Mouse (Mus musculus) cerebellum, postnatal 10 days (tissue): ENCODE measurements around the gene Asb12.
"Not testable (repeated sequence)": the region's sequence is repeated elsewhere in the genome, so short reads cannot be mapped to it uniquely, and the experiment has no call there.

ENCODE experiments used
- DNase-seq, 2 experiments: peaks; one replicate each; pipeline ENCODE4 v3.0.0; 2021; ENCODE audit warnings: mixed read lengths in 2 of 2

The Asb12 gene

GRCm38 (mm10) chrX:95557887-95558286 is at the start of gene Asb12, which contains the start of gene Pfn5:
Asb12 (minus strand) TSS chrX:95557987.
Pfn5 (plus strand) TSS chrX:95558104.
- DNase-seq, result no peak

- DNase-seq, result no peak
These were observed 42.8 kb upstream of the Asb12 start for GRCm38 (mm10) chrX:95600609-95601008.

GRCm38 (mm10) chrX:95554321-95554720 is 3.5 kb downstream of the Asb12 start:
- no peak for DNase-seq

GRCm38 (mm10) chrX:95535493-95535892 is 22.3 kb downstream of the Asb12 start:
- not testable (repeated sequence) for DNase-seq

GRCm38 (mm10) chrX:95525166-95525565 is 32.6 kb downstream of the Asb12 start:
- no peak for DNase-seq

GRCm38 (mm10) chrX:95523883-95524282 is 33.9 kb downstream of the Asb12 start:
- no peak for DNase-seq

GRCm38 (mm10) chrX:95457166-95457565 is 100.6 kb downstream of the Asb12 start:
- DNase-seq, result no peak

GRCm38 (mm10) chrX:95445866-95446265 is 111.9 kb downstream of the Asb12 start:
- peak; percentile 21 to 25 for DNase-seq

- peak; percentile 50 to 59 for DNase-seq
These were observed 112.6 kb downstream of the Asb12 start for GRCm38 (mm10) chrX:95445141-95445540.

GRCm38 (mm10) chrX:95444776-95445111 is 113.0 kb downstream of the Asb12 start, which contains the start of gene Amer1:
Amer1 (minus strand) TSS chrX:95444872.
- DNase-seq, result peak; percentile 91 to 93

- DNase-seq, result peak; percentile 63 to 72
These were observed 113.7 kb downstream of the Asb12 start for GRCm38 (mm10) chrX:95443898-95444775.

GRCm38 (mm10) chrX:95443390-95443789 is 114.4 kb downstream of the Asb12 start:
- DNase-seq, result peak; percentile 20 to 40

- DNase-seq, result no peak
These were observed 115.5 kb downstream of the Asb12 start for GRCm38 (mm10) chrX:95442261-95442660.

- DNase-seq, result no peak
These were observed 116.5 kb downstream of the Asb12 start for GRCm38 (mm10) chrX:95441290-95441689.

- no peak for DNase-seq
These were observed 119.3 kb downstream of the Asb12 start for GRCm38 (mm10) chrX:95438491-95438890.

GRCm38 (mm10) chrX:95437236-95437635 is 120.6 kb downstream of the Asb12 start:
- DNase-seq, result peak in 1 of 2 experiments; percentile 32
